Mouse (Mus musculus): ENCODE data around the gene C730034F03Rik.

The C730034F03Rik gene

DNA sequence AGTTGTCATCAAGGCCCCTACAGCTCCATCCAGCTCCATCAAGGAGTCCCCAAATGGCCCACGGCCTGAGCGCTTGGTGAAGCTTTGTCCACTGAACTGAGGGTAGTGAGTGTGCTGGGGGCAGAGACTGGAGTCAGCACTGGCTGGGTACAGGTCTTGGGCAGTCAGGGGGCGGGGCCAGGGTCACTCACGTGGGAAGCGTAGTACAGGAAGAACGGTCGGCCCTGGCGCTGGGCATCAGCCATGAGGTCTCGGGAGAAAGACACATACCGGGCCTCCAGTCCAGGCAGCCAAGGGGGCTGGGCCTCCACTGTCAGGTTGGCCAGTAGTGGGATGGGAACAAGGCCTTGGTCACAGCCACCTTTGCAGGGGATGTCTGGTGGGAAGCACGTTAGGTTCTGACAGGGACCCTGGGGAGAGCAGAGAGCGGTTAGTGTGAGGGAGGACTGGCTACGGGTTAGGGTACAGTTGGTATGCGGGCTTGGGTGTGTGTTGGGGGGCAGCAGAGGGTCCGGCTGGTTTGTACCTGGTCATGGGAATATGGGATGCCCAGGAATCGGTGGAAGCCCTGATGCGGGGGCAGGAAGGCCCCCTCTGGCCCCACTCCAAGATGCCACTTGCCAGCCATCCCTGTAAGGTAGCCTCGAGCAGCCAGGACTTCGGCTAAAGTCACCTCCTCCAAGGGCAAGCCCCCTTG is 45.4 kb downstream of the C730034F03Rik start:
- DNase-seq (ENCODE audit: low read depth, low spot score) = no peak

GRCm38 (mm10) chr15:89475293-89475600 is 45.9 kb downstream of the C730034F03Rik start:
- no peak for DNase-seq (ENCODE audit: low read depth, low spot score)

- peak; percentile 88 for DNase-seq (ENCODE audit: low read depth, low spot score)
Measured at GRCm38 (mm10) chr15:89475611-89476474, 46.5 kb downstream of the C730034F03Rik start.

- DNase-seq (ENCODE audit: low read depth, low spot score) = no peak
Measured at GRCm38 (mm10) chr15:89476475-89476815, 47.1 kb downstream of the C730034F03Rik start.

- DNase-seq (ENCODE audit: low read depth, low spot score) = no peak
Measured at GRCm38 (mm10) chr15:89477091-89477491, 47.7 kb downstream of the C730034F03Rik start, which contains the start of gene Arsa. TSS of gene Arsa (minus strand) at chr15:89477425.

DNA sequence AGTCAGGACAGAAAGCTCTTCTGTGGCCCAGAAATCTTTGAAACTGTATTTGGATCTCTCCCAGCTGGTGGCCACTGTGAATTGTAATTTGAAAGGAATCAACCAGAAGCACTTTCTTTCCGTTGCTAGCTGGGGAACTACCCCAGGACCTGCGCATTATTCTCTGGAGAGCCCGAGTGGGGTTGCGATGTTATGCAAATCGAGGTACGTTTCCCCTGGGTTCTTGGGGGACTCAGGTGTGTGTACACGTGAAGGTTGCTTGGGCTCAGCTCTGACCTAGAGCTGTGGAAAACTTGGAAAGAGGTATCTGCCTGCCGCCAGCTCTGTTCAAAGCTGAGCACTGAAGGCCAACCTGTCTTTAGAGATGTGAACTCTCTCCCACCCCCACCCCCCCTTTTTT is 48.4 kb downstream of the C730034F03Rik start:
- no peak for DNase-seq (ENCODE audit: low read depth, low spot score)

- no peak for DNase-seq (ENCODE audit: low read depth, low spot score)
Measured at GRCm38 (mm10) chr15:89478622-89479021, 49.2 kb downstream of the C730034F03Rik start.
